In the genomic region with DNA sequence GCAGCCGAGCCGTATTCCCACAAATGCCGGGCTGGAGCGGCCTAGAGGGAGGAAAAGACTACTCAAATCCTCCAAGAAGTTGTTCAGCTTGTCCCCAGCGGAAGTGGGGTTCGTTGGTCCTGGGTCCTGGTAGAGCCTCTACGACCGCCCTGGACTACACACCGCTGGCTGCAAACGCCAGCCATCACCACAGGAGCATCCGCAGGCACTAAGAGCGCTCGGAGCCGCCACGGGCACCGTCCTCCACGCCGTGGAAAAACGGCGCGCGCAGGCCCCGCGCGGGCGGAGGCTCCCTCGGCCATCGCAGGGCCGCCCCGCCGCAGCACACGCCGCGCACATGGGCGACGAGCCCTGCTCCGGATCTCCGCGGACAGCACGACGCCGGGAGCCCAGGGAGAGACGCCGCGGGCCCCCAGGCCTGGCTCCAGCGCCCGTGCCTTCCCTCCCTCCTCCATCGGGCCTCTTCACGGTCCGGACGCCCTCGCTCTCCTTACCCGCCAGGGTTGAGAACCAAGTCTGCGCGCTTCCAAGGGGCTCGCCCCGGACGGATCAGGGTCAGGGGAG, we compare ENCODE assay signal across 8 mouse cellular contexts. TPM values are rescaled to one million over a fixed set of nuclear protein-coding genes. Genes with fewer than 3 reads are reported as not detected.
DNase-seq lines count a peak whose midpoint lies in the region; ATAC-seq lines count a peak whose summit lies in the region.

No protein-coding gene starts in this region.

- peak overlapping the region; percentile 79 for H3K4me2 ChIP-seq in hindbrain, embryonic 11.5 days (replicated peaks; ENCODE audit: low read depth, low read length)
- H3K4me2 ChIP-seq in liver, embryonic 13.5 days, result peak overlapping the region; percentile 88
- H3K4me2 ChIP-seq in neural tube, embryonic 14.5 days (ENCODE audit: low read depth, low read length), result peak overlapping the region; percentile 75

- H3K9me3 ChIP-seq in hindbrain, embryonic 11.5 days (ENCODE audit: control insufficient read depth, low read length), result no peaks in the 10 kb centered on the region
- no peaks in the 10 kb centered on the region for H3K9me3 ChIP-seq in liver, embryonic 13.5 days (replicated peaks)
- H3K9me3 ChIP-seq in neural tube, embryonic 14.5 days (ENCODE audit: control insufficient read depth, low read length), result no peaks in the 10 kb centered on the region

- peak overlapping the region; percentile 97 for H3K27ac ChIP-seq in hindbrain, embryonic 11.5 days (ENCODE audit: low read depth, low read length)
- H3K27ac ChIP-seq in liver, embryonic 13.5 days, result peak overlapping the region; percentile 93
- peak overlapping the region; percentile 97 for H3K27ac ChIP-seq in neural tube, embryonic 14.5 days (ENCODE audit: low read depth, low read length)

- no peak for DNase-seq in cerebellum, postnatal 10 days
- DNase-seq in urinary bladder, postnatal 14 days (ENCODE audit: low spot score), result peak; percentile 15
- no peak for DNase-seq in urinary bladder, postnatal 25 days (ENCODE audit: low spot score)
- DNase-seq in hindbrain, embryonic 11.5 days (ENCODE audit: low spot score), result peak; percentile 63
- DNase-seq in liver, embryonic 13.5 days, result no peak
- DNase-seq in right cerebral cortex, postnatal 14 days, result no peak

- WGBS in hindbrain, embryonic 11.5 days, result under 1% methylated on average over 56 of the region's 58 CpGs
- under 1% methylated on average over 54 of the region's 58 CpGs for WGBS in liver, embryonic 13.5 days (ENCODE audit: insufficient replicate concordance)
- under 1% methylated on average over 51 of the region's 58 CpGs for WGBS in neural tube, embryonic 14.5 days

- peak; percentile 81 for ATAC-seq in cerebellum, adult (ENCODE audit: insufficient number of reproducible peaks, low FRiP score, low TSS enrichment)
- peak; percentile 90 for ATAC-seq in hindbrain, embryonic 11.5 days (ENCODE audit: low FRiP score)
- peak; percentile 81 for ATAC-seq in liver, embryonic 13.5 days (ENCODE audit: low read depth)
- ATAC-seq in neural tube, embryonic 14.5 days (ENCODE audit: low read depth), result peak; percentile 91

- H3K36me3 ChIP-seq in hindbrain, embryonic 11.5 days (ENCODE audit: control insufficient read depth, insufficient read depth, low read length), result no peaks in the 10 kb centered on the region
- H3K36me3 ChIP-seq in liver, embryonic 13.5 days, result peaks cover 3% of the 10 kb centered on the region; the same call in 1 of the 2 replicates
- no peaks in the 10 kb centered on the region for H3K36me3 ChIP-seq in neural tube, embryonic 14.5 days (ENCODE audit: control insufficient read depth, insufficient read depth, low read length)

- no peaks in the 10 kb centered on the region for H3K27me3 ChIP-seq in hindbrain, embryonic 11.5 days (ENCODE audit: control insufficient read depth, insufficient read depth, low read length)
- H3K27me3 ChIP-seq in liver, embryonic 13.5 days, result no peaks in the 10 kb centered on the region
- H3K27me3 ChIP-seq in neural tube, embryonic 14.5 days (ENCODE audit: control insufficient read depth, insufficient read depth, low read length), result no peaks in the 10 kb centered on the region

- H3K4me3 ChIP-seq in hindbrain, embryonic 11.5 days (ENCODE audit: low read depth, low read length), result peak overlapping the region; percentile 99
- H3K4me3 ChIP-seq in liver, embryonic 13.5 days (replicated peaks), result peak overlapping the region; percentile 98
- H3K4me3 ChIP-seq in neural tube, embryonic 14.5 days (ENCODE audit: low read depth, low read length), result peak overlapping the region; percentile 86

- peak overlapping the region; percentile 99 for H3K9ac ChIP-seq in hindbrain, embryonic 11.5 days (ENCODE audit: low read depth, low read length)
- H3K9ac ChIP-seq in liver, embryonic 13.5 days, result peak overlapping the region; percentile 97
- H3K9ac ChIP-seq in neural tube, embryonic 14.5 days (replicated peaks; ENCODE audit: low read depth, low read length), result peak overlapping the region; percentile 96

- H3K4me1 ChIP-seq in hindbrain, embryonic 11.5 days (replicated peaks; ENCODE audit: control insufficient read depth, insufficient read depth, low read length), result peaks cover 2% of the 10 kb centered on the region; the same call in 1 of the 2 replicates
- H3K4me1 ChIP-seq in liver, embryonic 13.5 days (replicated peaks), result peaks cover 44% of the 10 kb centered on the region
- peaks cover 16% of the 10 kb centered on the region; the same call in 1 of the 2 replicates for H3K4me1 ChIP-seq in neural tube, embryonic 14.5 days (ENCODE audit: control insufficient read depth, insufficient read depth, low read length)

RNA-seq across cellular contexts. Expression of gene Prrc2c, which starts 0.4 kb away (rescaled TPM):
- 155 and 213 TPM in 2 replicates for polyA plus RNA-seq in hindbrain, embryonic 11.5 days (2014; fragmentation: Nextera tagmentation; extraction: Ambion mirVana)
- polyA plus RNA-seq in liver, embryonic 13.5 days (2015; fragmentation: Nextera tagmentation; extraction: Ambion mirVana), result 52.3 and 54.8 TPM in 2 replicates
- 153 and 176 TPM in 2 replicates for polyA plus RNA-seq in neural tube, embryonic 14.5 days (2014; fragmentation: Nextera tagmentation; extraction: Ambion mirVana)

Comparison
In these comparisons a context has a peak if more than half of its experiments do, and no peak if none do; other contexts are left out.
1. DNase-seq: peak in urinary bladder, postnatal 14 days (single experiment) and hindbrain, embryonic 11.5 days (single experiment); none in cerebellum, postnatal 10 days (0 of 2), urinary bladder, postnatal 25 days (single experiment), liver, embryonic 13.5 days (single experiment) and right cerebral cortex, postnatal 14 days (single experiment).
2. Peak in every context shown above with its lines, with median percentiles within 50 percentile points of each other: ATAC-seq, H3K27ac ChIP-seq, H3K4me2 ChIP-seq, H3K4me3 ChIP-seq and H3K9ac ChIP-seq.